Mouse (Mus musculus) thymus, adult 18-20 months (tissue): ENCODE data around the gene Jhy.

Experiments
- DNase-seq, 2 experiments: peaks; one replicate each; pipeline ENCODE4 v3.0.0; 2022; ENCODE audit warnings: mixed read lengths in 2 of 2

Gene Jhy

DNA sequence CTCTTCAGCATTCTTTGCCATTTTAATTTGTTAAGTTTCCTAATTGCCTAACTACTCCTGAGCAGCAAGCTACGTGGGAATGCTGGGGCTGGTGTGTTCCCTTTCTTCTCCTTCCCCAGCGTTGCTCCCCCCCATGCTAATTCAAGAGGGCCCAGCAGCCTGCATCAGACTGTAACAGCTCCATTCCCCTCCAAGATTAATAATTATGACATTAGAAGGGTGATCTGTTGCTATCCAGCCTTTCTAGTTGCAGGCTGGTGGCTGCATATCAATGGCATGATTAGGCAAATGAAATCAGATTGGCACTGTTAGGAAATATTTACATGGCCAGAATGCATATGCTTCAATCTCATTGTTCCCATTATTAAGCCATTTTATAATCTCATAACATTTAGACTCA lies 112.4 kb downstream of the Jhy start:
- DNase-seq, result no peak
